ENCODE assay signal across 9 mouse cellular contexts in the genomic region with DNA sequence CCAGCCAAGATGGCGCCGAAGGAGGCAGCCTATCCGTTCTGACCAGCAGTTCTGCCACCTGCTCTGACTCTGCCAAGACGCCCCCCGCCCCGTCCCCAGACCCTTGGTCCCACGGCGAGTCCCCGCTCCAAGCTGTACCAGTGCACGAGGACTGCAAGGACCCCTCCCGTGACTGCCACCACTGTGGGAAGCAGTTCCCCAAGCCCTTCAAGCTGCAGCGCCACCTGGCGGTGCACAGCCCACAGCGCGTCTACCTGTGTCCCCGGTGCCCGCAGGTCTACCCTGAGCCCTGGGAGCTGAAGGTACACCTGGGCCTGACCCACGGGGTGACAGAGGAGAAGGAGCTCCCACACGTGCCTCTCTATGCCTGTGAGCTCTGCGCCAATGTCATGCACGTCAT. TPM values are rescaled to one million over a fixed set of nuclear protein-coding genes. Genes with fewer than 3 reads are reported as not detected.
DNase-seq lines count a peak whose midpoint lies in the region; ATAC-seq and TF ChIP-seq lines count a peak whose summit lies in the region.
"Had no signal": no experiment of that assay in that cellular context is flagged by ENCODE, and none has a peak within 500 bp of the region (broad histone marks: within the 10 kb centered on the region; RNA-seq: fewer than 3 reads in every experiment).

No protein-coding gene starts in this region.

- H3K27ac ChIP-seq in MEL (ENCODE audit: control insufficient read depth, low read depth, low read length) = no peak overlapping the region
- H3K27ac ChIP-seq in forebrain, embryonic 14.5 days (ENCODE audit: low read depth, low read length) = no peak overlapping the region
- peak overlapping the region; percentile 86 for H3K27ac ChIP-seq in hindbrain, embryonic 10.5 days
- H3K27ac ChIP-seq in lung, postnatal 0 days (ENCODE audit: low read length) = no peak overlapping the region
- H3K27ac ChIP-seq: macrophage had no signal

- 3% methylated on average over 18 of the region's 21 CpGs for WGBS in forebrain, embryonic 14.5 days
- WGBS in hindbrain, embryonic 10.5 days = 6% methylated on average over 21 of the region's 21 CpGs
- WGBS in lung, postnatal 0 days = 7% methylated on average over 16 of the region's 21 CpGs

- TF ChIP-seq RAD21 in MEL (IDR thresholded peaks at IDR 0.05; ENCODE audit: low read depth, low read length) = peak; percentile 54

- DNase-seq in MEL (ENCODE audit: low read depth, low spot score) = peak; percentile 73
- peak; percentile 84 for DNase-seq in cerebellum, adult 11 months
- peak; percentile 82 for DNase-seq in forebrain, embryonic 14.5 days (ENCODE audit: low spot score)
- peak; percentile 82 for DNase-seq in hindbrain, embryonic 10.5 days (ENCODE audit: low spot score)
- DNase-seq in layer of hippocampus, postnatal 10 days (ENCODE audit: low spot score in 2 of 2) = peak; percentile 87 to 88
- peak; percentile 68 for DNase-seq in lung, postnatal 0 days (ENCODE audit: low spot score)
- peak; percentile 74 for DNase-seq in ovary, postnatal 36 days (ENCODE audit: low spot score)
- peak; percentile 81 for DNase-seq in thymus, postnatal 25 days

- TF ChIP-seq EP300 in MEL (IDR thresholded peaks at IDR 0.05; ENCODE audit: low read depth in 1 of 2, low read length in 2 of 2) = no peak
- TF ChIP-seq EP300 in lung, postnatal 0 days (IDR thresholded peaks at IDR 0.05) = no peak

- TF ChIP-seq CTCF in MEL (IDR thresholded peaks at IDR 0.05 in 2 of 3, conservative IDR thresholded peaks at IDR 0.05 in 1 of 3; ENCODE audit: control insufficient read depth in 1 of 3, insufficient read depth in 1 of 3, low read depth in 2 of 3, low read length in 3 of 3, poor library complexity in 1 of 3, severe bottlenecking in 1 of 3) = peak; percentile 86 to 98 (median 90)
- peak; percentile 99 for TF ChIP-seq CTCF in lung, postnatal 0 days (IDR thresholded peaks at IDR 0.05)

- peaks cover 0 to 10% of the 10 kb centered on the region in 2 experiments; a peak in 2 of 4 replicates for H3K4me1 ChIP-seq in MEL (ENCODE audit: control insufficient read depth in 1 of 2, insufficient read depth in 2 of 2, low read length in 2 of 2)
- H3K4me1 ChIP-seq in forebrain, embryonic 14.5 days (ENCODE audit: control insufficient read depth, insufficient read depth, low read length) = 0 out of 2 replicates have a peak, but pooled peaks cover 4% of the 10 kb centered on the region
- H3K4me1 ChIP-seq in hindbrain, embryonic 10.5 days (replicated peaks) = peaks cover 38% of the 10 kb centered on the region
- no peaks in the 10 kb centered on the region for H3K4me1 ChIP-seq in lung, postnatal 0 days (ENCODE audit: insufficient read depth, low read depth, low read length)

- peak; percentile 61 for ATAC-seq in forebrain, embryonic 14.5 days
- ATAC-seq in lung, postnatal 0 days = peak; percentile 69

- no peaks in the 10 kb centered on the region for H3K27me3 ChIP-seq in MEL (ENCODE audit: control insufficient read depth in 1 of 2, insufficient read depth in 2 of 2, low read length in 2 of 2)
- no peaks in the 10 kb centered on the region for H3K27me3 ChIP-seq in forebrain, embryonic 14.5 days (replicated peaks; ENCODE audit: control insufficient read depth, insufficient read depth, low read length)
- peaks cover 86% of the 10 kb centered on the region for H3K27me3 ChIP-seq in hindbrain, embryonic 10.5 days (ENCODE audit: insufficient read depth, poor library complexity, severe bottlenecking)
- 0 out of 2 replicates have a peak, but pooled peaks cover 2% of the 10 kb centered on the region for H3K27me3 ChIP-seq in lung, postnatal 0 days (replicated peaks; ENCODE audit: insufficient read depth, low read length)

- 0 out of 4 replicates have a peak, but pooled peaks cover 0 to 1% of the 10 kb centered on the region in 2 experiments for H3K36me3 ChIP-seq in MEL (ENCODE audit: control insufficient read depth in 1 of 2, insufficient read depth in 2 of 2, low read length in 2 of 2)
- no peaks in the 10 kb centered on the region for H3K36me3 ChIP-seq in forebrain, embryonic 14.5 days (ENCODE audit: control insufficient read depth, insufficient read depth, low read length)
- H3K36me3 ChIP-seq in hindbrain, embryonic 10.5 days = no peaks in the 10 kb centered on the region
- no peaks in the 10 kb centered on the region for H3K36me3 ChIP-seq in lung, postnatal 0 days (ENCODE audit: insufficient read depth, low read length)

- no peaks in the 10 kb centered on the region for H3K79me2 ChIP-seq in MEL (ENCODE audit: control insufficient read depth, insufficient read depth, low read length, poor library complexity)

- peak in 1 of 2 experiments; percentile 46; a peak in 1 of 4 replicates for TF ChIP-seq POLR2A in MEL (IDR thresholded peaks at IDR 0.05; ENCODE audit: control insufficient read depth in 1 of 2, insufficient read depth in 1 of 2, low read depth in 1 of 2, low read length in 2 of 2, poor library complexity in 1 of 2)

- H3K4me2 ChIP-seq in forebrain, embryonic 14.5 days (ENCODE audit: low read length) = peak overlapping the region; percentile 60
- peak overlapping the region; percentile 67 for H3K4me2 ChIP-seq in lung, postnatal 0 days (replicated peaks; ENCODE audit: low read depth, low read length)

- peak overlapping the region; percentile 60 for H3K9ac ChIP-seq in MEL (ENCODE audit: control insufficient read depth, low read depth, low read length, poor library complexity, severe bottlenecking)
- peak overlapping the region; percentile 62 for H3K9ac ChIP-seq in forebrain, embryonic 14.5 days (ENCODE audit: low read length)
- H3K9ac ChIP-seq in lung, postnatal 0 days (replicated peaks; ENCODE audit: low read depth) = no peak overlapping the region

- peak overlapping the region; percentile 42 to 46; a peak in 3 of 4 replicates for H3K4me3 ChIP-seq in MEL (ENCODE audit: control insufficient read depth in 1 of 2, insufficient read depth in 1 of 2, low read depth in 2 of 2, low read length in 2 of 2)
- peak overlapping the region; percentile 33 for H3K4me3 ChIP-seq in forebrain, embryonic 14.5 days (ENCODE audit: low read depth, low read length)
- peak overlapping the region; percentile 55 for H3K4me3 ChIP-seq in hindbrain, embryonic 10.5 days
- peak overlapping the region; percentile 33; the same call in 1 of the 2 replicates for H3K4me3 ChIP-seq in lung, postnatal 0 days (ENCODE audit: low read depth, low read length)

- H3K9me3 ChIP-seq in MEL (replicated peaks; ENCODE audit: insufficient read depth, low read length) = no peaks in the 10 kb centered on the region
- H3K9me3 ChIP-seq in forebrain, embryonic 14.5 days (replicated peaks; ENCODE audit: control insufficient read depth, low read length) = no peaks in the 10 kb centered on the region
- no peaks in the 10 kb centered on the region for H3K9me3 ChIP-seq in hindbrain, embryonic 10.5 days
- no peaks in the 10 kb centered on the region for H3K9me3 ChIP-seq in lung, postnatal 0 days (ENCODE audit: low read length)

TF ChIP-seq in MEL, 35 proteins besides CTCF, POLR2A, EP300 and RAD21:
- peak; percentile 52; the same call in 1 of the 2 replicates for TF ChIP-seq SIN3A (IDR thresholded peaks at IDR 0.05; ENCODE audit: low read length)
- TF ChIP-seq NELFE (IDR thresholded peaks at IDR 0.05; ENCODE audit: low read depth, low read length) = peak; percentile 47
- TF ChIP-seq ZC3H11A (IDR thresholded peaks at IDR 0.05; ENCODE audit: low read depth, low read length) = peak; percentile 30; the same call in 1 of the 2 replicates
- TF ChIP-seq MAX (IDR thresholded peaks at IDR 0.05; ENCODE audit: low read length) = no peak
- peak; percentile 36; the same call in 1 of the 2 replicates for TF ChIP-seq USF1 (IDR thresholded peaks at IDR 0.05; ENCODE audit: low read depth, low read length)
- no peak for TF ChIP-seq MYB (IDR thresholded peaks at IDR 0.05; ENCODE audit: low read depth, low read length)
- no peak for TF ChIP-seq MEF2A (IDR thresholded peaks at IDR 0.05; ENCODE audit: extremely low read depth, insufficient replicate concordance, low read depth, low read length, poor library complexity, severe bottlenecking)
- TF ChIP-seq SMC3 (IDR thresholded peaks at IDR 0.05; ENCODE audit: low read depth, low read length) = peak; percentile 79
- TF ChIP-seq MAZ (IDR thresholded peaks at IDR 0.05; ENCODE audit: low read depth, low read length) = 0 out of 2 replicates have a peak, but pooled peaks have one; percentile 28
- TF ChIP-seq CHD2 (IDR thresholded peaks at IDR 0.05; ENCODE audit: low read length) = no peak
- TF ChIP-seq MYC (IDR thresholded peaks at IDR 0.05; ENCODE audit: low read depth, low read length) = 0 out of 2 replicates have a peak, but pooled peaks have one; percentile 63

RNA-seq across cellular contexts. Expression of gene Zfpm1, which starts 12.5 kb away (rescaled TPM):
- total RNA-seq in MEL (2012; rRNA removed) = 104 and 133 TPM in 2 replicates
- polyA plus RNA-seq in MEL (2012; ENCODE audit: insufficient read depth in 1 of 2, insufficient read length in 2 of 2, low read depth in 1 of 2, low replicate concordance in 2 of 2, missing spikeins in 1 of 2) = 100 to 1,000 TPM; 260 to 343 TPM
- 0.41 and 0.47 TPM in 2 replicates for polyA plus RNA-seq in forebrain, embryonic 14.5 days (2014; fragmentation: Nextera tagmentation; extraction: Ambion mirVana)
- polyA plus RNA-seq in hindbrain, embryonic 10.5 days (2016; fragmentation: Nextera tagmentation; extraction: Ambion mirVana) = 1.6 and 2.4 TPM in 2 replicates
- 10 to 100 TPM; 25.7 to 27.2 TPM for total RNA-seq in layer of hippocampus, postnatal 10 days (2021)
- polyA plus RNA-seq in lung, postnatal 0 days (2015; fragmentation: Nextera tagmentation; extraction: Ambion mirVana) = 1.5 and 1.7 TPM in 2 replicates

Comparison
In these comparisons a context has a peak if more than half of its experiments do, and no peak if none do; other contexts are left out.
1. RNA of gene Zfpm1, which starts 12.5 kb away (polyA plus RNA-seq): 260 to 343 TPM in MEL; 1.5 to 1.7 TPM in lung, postnatal 0 days, 1.6 to 2.4 TPM in hindbrain, embryonic 10.5 days and 0.41 to 0.47 TPM in forebrain, embryonic 14.5 days; every median in the first group is over 10 times any median in the second.
2. Peak in every context shown above with its lines, with median percentiles within 50 percentile points of each other: DNase-seq and H3K4me3 ChIP-seq.